Mouse (Mus musculus): ENCODE measurements around the gene Rin2.
"Not testable (repeated sequence)": the region's sequence is repeated elsewhere in the genome, so short reads cannot be mapped to it uniquely, and the experiment has no call there.

Gene Rin2

DNA sequence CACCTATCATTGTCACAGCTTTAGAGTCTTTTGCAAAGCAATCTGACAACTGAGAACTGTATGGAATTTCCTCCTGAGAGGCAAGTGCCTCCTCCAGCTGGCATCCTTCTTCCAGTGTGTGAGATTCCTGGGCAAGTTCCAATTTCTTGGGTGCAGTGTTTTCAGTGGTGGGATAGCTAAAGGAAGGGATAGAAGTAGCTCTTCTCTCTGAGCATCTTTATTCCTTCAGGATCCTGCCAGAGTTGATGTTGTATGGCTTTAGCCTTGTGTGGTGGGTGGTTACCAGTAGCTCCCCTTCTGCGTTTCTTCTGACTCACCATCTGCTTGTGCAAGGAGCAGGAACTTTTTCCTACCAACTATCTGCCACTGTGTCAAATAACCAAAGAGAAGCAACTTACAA lies 9.1 kb downstream of the Rin2 start:
- no peak for DNase-seq

DNA sequence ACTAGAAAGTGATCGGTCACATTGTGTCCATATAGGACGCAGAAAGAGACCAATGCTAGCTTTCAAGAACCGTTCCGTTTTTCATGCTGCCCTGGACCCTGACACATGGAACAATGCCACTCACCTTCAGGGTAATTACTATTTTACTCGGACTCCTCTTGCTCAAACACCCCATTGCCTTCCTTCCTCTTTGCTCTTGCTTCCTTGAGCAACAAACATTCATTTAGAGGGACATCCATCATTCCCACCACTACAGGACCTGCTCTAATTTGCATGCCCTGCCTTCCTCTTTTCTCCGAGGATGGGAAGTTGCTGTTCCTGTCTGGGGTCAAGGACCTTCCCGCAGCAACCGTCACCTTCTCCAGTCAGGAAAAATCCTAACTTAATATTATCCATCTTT lies 9.9 kb downstream of the Rin2 start:
- DNase-seq, result no peak

GRCm38 (mm10) chr2:145686017-145686416 lies 11.0 kb downstream of the Rin2 start:
- no peak for DNase-seq

DNA sequence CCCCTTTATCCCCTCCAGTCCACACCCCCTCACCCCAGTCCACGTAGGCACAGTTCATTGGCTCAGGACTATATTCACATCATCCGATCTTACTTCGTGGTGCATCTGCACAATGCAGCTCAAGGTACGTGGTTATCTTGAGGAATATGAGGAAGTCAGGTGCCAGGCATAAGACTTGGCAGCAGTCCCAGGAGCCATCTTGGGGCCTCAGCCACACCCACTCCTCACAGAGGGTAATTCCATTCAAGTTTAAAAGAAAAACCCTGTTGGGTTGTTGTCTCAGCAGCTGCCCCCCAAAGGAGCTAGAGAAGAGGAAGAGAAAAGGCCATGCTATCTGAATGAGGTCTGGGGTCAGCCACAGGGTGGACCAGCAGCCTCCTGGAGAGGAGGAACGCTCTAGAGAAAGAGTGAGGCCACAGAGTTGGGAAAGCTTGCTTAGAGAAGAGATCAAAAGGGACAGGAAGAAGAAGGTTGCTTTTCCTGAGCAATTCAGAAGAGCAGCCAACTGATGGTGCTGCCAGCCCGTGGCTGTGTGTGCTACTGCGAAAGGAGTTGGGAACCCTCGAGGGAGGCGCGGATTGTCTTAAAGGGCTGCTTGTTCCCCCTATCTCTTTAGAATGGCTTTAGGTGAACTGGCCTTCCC lies 16.5 kb downstream of the Rin2 start:
- no peak for DNase-seq

DNA sequence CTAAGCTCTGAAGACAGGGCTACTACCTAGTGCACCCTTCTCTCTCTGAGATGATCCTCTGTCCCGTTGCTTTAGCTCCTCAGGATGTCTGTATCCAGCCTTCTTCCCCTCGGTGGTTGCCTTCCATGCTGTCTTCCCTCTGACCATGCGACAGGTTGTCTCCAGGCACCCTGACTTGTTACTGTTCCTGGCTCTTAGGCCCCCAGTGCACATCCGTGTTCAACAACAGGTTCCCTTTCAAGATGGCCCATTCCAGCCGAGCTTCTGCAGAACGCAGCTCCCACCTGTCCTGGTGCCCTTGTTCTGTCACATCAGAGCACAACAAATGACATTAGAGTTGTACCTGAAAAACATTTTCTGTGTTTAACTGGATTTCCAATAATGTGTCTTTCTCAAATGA lies 22.1 kb downstream of the Rin2 start:
- no peak for DNase-seq

- DNase-seq, result peak; percentile 68
These were observed 24.5 kb downstream of the Rin2 start for GRCm38 (mm10) chr2:145699414-145700071.

DNA sequence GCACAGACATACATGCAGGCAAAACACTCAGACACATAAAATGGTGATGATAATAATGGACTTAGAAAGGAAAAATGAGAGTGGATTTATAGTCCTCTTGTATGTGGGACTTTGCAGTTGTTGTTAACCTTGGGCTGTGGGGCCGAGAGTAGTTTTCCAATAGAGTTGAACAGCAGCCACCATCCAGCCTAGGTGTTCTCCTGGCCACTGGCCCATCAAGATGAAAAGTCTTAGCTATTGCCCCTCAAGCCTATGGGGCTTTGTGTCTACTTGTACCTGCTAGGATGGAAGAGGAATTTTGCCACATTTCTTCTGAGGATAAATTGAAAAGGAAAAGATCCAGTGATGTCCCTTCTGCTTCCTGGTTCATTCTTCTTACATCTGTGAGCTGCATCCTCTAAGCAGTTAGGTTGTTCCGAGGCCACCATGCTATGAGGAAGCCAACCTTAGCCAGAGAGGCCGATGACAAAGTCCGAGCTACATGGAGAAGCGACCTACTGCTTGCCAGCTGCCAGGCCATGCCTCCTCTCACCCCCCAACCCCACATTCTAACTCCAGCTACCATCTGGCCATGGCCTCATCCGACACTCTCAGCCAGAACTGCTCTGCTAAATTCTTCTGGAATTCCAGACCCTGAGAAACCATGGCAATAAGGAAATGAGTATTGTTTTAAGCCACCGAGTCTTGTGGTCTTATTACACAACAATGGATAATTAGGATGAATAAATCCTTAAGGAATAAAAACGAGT lies 25.4 kb downstream of the Rin2 start:
- no peak for DNase-seq

DNA sequence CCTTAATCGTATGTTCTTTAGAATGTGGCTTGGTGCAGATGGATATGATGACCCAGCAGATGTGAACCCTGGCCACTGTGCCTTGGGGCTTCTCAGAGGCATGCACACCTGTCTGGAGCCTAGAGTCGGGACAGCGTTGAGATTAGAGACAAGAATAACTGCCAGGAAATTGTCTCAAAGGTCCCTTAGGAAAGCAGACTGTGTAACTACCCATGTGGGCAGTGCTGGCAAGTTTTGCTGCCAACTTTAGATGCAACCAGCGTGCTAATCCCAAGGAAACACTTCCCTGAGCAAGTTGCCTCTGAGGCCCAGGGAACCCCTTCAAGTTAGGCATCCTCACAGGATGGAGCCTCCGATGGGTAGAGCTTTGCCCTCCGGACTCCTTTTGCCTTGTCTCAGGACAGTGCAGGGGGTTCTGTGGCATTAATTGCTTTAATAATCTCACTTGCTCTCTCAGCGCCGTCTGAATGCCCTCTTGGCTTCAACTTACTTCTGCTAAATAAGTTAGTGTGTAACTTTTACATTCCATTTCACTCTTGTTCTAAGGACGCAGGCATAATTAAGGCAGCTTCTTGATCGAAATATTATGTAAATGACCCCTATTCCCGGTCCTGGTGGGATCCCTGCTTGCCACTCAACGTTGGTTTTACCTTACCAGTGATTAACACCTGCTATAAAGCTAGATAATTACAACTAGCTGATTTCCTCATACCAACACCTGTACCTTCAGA lies 26.8 kb downstream of the Rin2 start:
- DNase-seq, result no peak

DNA sequence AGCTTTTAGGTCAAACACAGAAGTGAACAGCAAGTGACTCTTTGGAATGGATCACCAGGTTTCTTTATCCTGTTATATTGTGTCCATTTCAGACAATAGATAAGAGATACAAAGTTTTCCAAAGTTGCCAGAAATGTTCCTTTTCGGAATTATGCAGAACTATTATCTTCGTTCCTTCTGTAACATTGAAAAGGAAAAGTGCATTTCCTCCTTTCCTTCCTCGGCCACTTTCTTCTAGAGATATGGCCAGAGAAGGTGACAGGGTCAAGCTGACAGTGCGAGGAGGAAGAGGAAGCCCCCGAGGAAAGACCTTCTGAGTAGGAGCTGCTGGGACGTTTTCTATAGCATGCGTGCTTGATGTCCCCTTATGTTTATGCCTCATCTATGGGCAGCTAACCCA lies 29.7 kb downstream of the Rin2 start:
- no peak for DNase-seq

GRCm38 (mm10) chr2:145709727-145710389 lies 34.8 kb downstream of the Rin2 start:
- no peak for DNase-seq

- DNase-seq, result no peak
These were observed 36.5 kb downstream of the Rin2 start for GRCm38 (mm10) chr2:145711512-145711911.

DNA sequence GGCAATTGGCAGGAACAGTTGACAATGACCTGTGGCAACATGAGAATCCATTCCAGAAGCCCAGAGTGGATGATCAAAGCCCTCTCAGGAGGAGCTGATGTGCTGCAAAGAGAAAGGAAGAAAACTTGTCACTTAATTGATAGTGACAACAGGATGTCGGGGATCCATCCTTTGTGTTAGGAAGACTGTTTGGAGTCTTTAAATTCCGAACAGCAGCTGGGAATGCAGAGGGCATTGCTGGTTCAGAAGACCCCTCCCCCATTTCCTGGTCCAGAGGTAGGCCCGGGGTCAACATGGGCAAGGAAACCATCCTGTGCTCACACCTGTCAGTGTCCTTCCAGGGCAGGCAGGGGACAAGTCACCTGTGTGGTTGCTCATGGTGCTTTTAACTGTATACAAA lies 37.0 kb downstream of the Rin2 start:
- no peak for DNase-seq

DNA sequence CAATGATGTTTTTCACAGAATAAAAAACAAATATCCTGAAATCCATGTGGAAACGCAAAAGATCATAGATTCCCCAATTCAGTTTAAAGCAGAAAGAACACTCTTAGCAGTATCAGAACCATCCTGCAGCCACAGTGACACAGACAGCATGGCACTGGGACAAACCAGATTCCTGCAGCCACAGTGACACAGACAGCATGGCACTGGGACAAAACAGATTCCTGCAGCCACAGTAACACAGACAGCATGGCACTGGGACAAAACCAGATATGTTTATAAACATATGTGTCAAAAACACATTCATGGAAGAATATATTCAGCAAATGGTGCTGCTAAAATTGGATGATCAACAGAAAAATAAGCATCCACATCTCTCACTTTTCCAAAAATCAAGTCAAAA lies 42.5 kb downstream of the Rin2 start:
- no peak for DNase-seq

DNA sequence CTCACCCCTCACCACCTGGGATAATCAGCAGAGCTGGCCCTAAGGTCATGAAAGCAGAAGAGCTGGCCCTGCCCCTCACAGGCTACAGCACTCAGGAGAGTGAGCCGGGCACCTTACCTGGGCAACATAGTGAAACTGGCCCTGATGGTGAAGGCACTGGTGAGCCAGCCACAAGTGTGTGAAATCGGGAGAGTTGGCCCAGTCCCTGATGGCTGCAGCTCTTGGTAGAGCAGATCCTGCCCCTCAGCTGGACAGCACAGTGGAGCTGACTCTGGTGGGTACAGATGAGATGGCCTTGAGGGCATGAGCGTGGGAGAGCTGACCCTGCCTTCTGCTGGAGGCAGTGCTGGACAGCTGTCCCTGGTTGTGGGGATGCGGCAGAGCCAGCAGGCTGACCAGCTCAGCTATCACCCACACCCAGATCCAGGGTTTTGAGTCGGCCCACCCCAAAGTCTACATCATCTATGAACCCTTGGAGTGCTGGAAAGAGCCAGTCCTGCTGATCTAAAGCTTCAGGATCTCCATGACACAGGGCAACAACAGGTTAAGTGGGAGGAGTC lies 43.7 kb downstream of the Rin2 start:
- no peak for DNase-seq

- DNase-seq, result no peak
These were observed 45.1 kb downstream of the Rin2 start for GRCm38 (mm10) chr2:145720157-145720556.

GRCm38 (mm10) chr2:145720743-145721142 lies 45.7 kb downstream of the Rin2 start:
- no peak for DNase-seq

DNA sequence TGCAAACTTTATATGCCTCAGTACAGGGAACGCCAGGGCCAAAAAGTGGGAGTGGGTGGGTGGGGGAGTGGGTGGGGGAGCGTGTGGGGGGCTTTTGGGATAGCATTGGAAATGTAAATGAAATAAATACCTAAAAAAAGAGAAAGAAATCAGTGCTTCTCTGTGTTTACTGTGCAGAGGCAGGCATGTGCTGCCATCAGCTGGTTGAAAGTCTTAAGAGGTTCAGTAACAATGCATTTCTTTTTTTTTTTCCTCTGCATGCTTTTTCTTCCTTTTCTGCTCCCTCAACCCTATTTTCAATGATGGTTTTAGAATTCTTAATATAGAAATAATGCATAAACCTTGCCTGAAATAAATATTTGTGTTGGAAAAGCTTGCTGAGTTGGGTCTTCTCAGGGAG lies 47.3 kb downstream of the Rin2 start:
- not testable (repeated sequence) for DNase-seq

- no peak for DNase-seq
These were observed 49.3 kb downstream of the Rin2 start for GRCm38 (mm10) chr2:145724288-145724687.

DNA sequence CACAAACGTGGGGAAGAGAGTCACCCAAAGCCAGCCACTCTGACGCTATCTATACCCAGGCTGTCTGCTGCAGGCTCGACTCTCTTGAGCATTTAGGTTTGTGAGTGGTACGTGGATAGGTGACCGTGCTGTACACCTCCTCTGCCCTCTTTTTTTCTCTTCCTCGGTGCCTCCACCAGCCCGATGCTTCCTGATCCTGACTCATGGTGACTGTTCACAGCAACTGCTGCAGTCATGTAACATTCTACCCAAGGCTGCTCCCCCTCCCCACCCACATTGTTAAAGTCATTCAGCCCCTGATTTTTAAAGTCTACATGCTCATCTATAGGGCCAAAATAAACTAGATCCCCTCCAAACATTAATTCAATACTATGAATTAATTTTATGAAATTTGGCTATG lies 54.4 kb downstream of the Rin2 start:
- DNase-seq, result no peak

- DNase-seq, result no peak
These were observed 55.3 kb downstream of the Rin2 start for GRCm38 (mm10) chr2:145730189-145730880.

GRCm38 (mm10) chr2:145730905-145731304 lies 55.9 kb downstream of the Rin2 start:
- no peak for DNase-seq

- no peak for DNase-seq
These were observed 60.1 kb downstream of the Rin2 start for GRCm38 (mm10) chr2:145735079-145735478.

Data from cerebellum, adult 9-10 months (tissue).